Mouse (Mus musculus): ENCODE data around the gene Chst8. TPM values are rescaled to one million over a fixed set of nuclear protein-coding genes. Genes with fewer than 3 reads are reported as not detected.

Chst8 gene
- polyA plus RNA-seq, 1 experiment from 2014 or later, result 0.49 TPM

DNA sequence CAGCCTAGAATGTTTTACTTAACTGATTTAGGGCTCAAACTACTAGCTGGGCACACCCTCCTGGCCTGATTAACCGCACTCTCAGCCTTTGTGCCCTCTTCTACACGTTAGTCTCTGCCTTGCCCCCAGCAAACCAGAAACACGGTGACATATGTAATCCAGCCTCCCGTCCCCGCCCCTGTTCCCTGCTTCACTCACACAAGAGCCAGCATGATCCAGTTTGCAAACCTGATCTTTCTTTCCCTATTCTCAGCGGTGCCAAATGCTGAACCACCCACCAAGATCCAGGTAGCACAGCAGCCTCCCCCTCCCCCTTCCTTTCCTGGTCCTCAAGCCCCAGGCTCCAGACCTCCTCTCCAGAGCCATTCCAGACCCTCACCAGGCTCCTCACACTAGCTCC is 169.2 kb downstream of the Chst8 start:
- no peak overlapping the region for H3K9ac ChIP-seq (ENCODE audit: low read length)
- H3K27ac ChIP-seq (replicated peaks in 1 of 2; ENCODE audit: control insufficient read depth in 1 of 2, insufficient read depth in 1 of 2, low read depth in 2 of 2, low read length in 2 of 2), result no peak overlapping the region
- H3K4me3 ChIP-seq (ENCODE audit: control insufficient read depth in 1 of 2, insufficient read depth in 1 of 2, low read depth in 1 of 2, low read length in 2 of 2), result no peak overlapping the region
- no peak for ATAC-seq (ENCODE audit: insufficient number of reproducible peaks, insufficient read depth, low FRiP score, low read depth)
- no peaks in the 10 kb centered on the region for H3K9me3 ChIP-seq (ENCODE audit: control insufficient read depth, low read length)
- H3K27me3 ChIP-seq (ENCODE audit: control insufficient read depth, insufficient read depth, low read length), result no peaks in the 10 kb centered on the region
- no peak overlapping the region for H3K4me2 ChIP-seq (ENCODE audit: low read length)
- H3K36me3 ChIP-seq (ENCODE audit: control insufficient read depth, insufficient read depth, low read length), result peaks cover 16% of the 10 kb centered on the region; the same call in 1 of the 2 replicates
- WGBS, result 73% methylated on average over 6 of the region's 6 CpGs
- H3K4me1 ChIP-seq (ENCODE audit: control insufficient read depth in 2 of 2, insufficient read depth in 2 of 2, low read length in 2 of 2), result peaks cover 8 to 9% of the 10 kb centered on the region in 2 experiments; a peak in 2 of 4 replicates

DNA sequence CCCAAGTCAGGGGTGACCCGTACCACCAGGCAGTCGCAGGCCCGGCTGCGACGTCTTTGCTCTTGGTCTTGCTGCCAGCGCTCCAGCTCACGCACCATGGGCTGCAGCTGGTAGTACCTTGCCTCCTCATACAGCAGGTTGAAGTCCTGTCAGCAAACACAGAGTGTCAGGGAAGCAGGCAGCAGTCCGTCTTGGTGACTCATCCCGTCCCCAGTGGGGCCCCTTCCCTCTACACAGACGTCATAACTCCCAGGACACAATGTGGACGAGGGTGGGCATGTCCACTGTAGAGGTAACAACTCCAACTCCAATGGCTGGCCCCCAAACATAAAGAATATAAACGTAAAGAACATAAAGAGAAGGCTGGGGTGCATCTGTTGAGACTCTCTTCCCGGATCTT is 170.5 kb downstream of the Chst8 start:
- Histone ChIP-seq H3K36me3 (ENCODE audit: control insufficient read depth, insufficient read depth, low read length) (peaks cover 16% of the 10 kb centered on the region; the same call in 1 of the 2 replicates), H3K27me3 (ENCODE audit: control insufficient read depth, insufficient read depth, low read length) (no peaks in the 10 kb centered on the region), H3K27ac (replicated peaks in 1 of 2; ENCODE audit: control insufficient read depth in 1 of 2, insufficient read depth in 1 of 2, low read depth in 2 of 2, low read length in 2 of 2) (no peak overlapping the region), H3K4me1 (ENCODE audit: control insufficient read depth in 2 of 2, insufficient read depth in 2 of 2, low read length in 2 of 2) (peaks cover 3 to 4% of the 10 kb centered on the region in 2 experiments; a peak in 2 of 4 replicates), H3K4me2 (ENCODE audit: low read length) (no peak overlapping the region), H3K4me3 (ENCODE audit: control insufficient read depth in 1 of 2, insufficient read depth in 1 of 2, low read depth in 1 of 2, low read length in 2 of 2) (no peak overlapping the region), H3K9me3 (ENCODE audit: control insufficient read depth, low read length) (no peaks in the 10 kb centered on the region), H3K9ac (ENCODE audit: low read length) (no peak overlapping the region)
- no peak for ATAC-seq (ENCODE audit: insufficient number of reproducible peaks, insufficient read depth, low FRiP score, low read depth)
- 65% methylated on average over 13 of the region's 13 CpGs for WGBS

DNA sequence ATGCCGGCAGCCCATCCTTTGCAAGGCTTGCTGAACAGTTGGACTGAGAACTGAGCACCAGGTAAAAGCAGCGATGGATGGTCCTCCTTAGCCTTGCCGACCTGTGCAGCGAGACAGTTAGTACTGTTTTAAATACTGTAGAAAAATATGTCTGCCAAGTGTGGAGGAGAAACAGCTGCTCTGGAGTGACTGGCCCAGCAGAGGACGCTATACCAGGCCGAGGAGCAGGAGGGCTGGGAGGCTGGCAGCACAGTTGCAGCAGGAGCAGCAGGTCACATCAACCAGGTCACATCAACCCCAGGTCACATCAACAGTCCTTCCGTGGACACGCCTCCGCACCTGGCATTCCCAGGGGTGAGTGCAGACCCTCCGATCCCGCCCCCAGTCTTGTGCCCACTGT is 172.7 kb downstream of the Chst8 start:
- H3K4me3 ChIP-seq (ENCODE audit: control insufficient read depth in 1 of 2, insufficient read depth in 1 of 2, low read depth in 1 of 2, low read length in 2 of 2), result no peak overlapping the region
- H3K4me1 ChIP-seq (ENCODE audit: control insufficient read depth in 2 of 2, insufficient read depth in 2 of 2, low read length in 2 of 2), result peaks cover 0 to 4% of the 10 kb centered on the region in 2 experiments; a peak in 1 of 4 replicates
- H3K4me2 ChIP-seq (ENCODE audit: low read length), result no peak overlapping the region
- H3K9me3 ChIP-seq (ENCODE audit: control insufficient read depth, low read length), result no peaks in the 10 kb centered on the region
- H3K27ac ChIP-seq (replicated peaks in 1 of 2; ENCODE audit: control insufficient read depth in 1 of 2, insufficient read depth in 1 of 2, low read depth in 2 of 2, low read length in 2 of 2), result no peak overlapping the region
- H3K27me3 ChIP-seq (ENCODE audit: control insufficient read depth, insufficient read depth, low read length), result no peaks in the 10 kb centered on the region
- ATAC-seq (ENCODE audit: insufficient number of reproducible peaks, insufficient read depth, low FRiP score, low read depth), result no peak
- peaks cover 15% of the 10 kb centered on the region; the same call in 1 of the 2 replicates for H3K36me3 ChIP-seq (ENCODE audit: control insufficient read depth, insufficient read depth, low read length)
- H3K9ac ChIP-seq (ENCODE audit: low read length), result no peak overlapping the region
- 91% methylated on average over 11 of the region's 11 CpGs for WGBS

DNA sequence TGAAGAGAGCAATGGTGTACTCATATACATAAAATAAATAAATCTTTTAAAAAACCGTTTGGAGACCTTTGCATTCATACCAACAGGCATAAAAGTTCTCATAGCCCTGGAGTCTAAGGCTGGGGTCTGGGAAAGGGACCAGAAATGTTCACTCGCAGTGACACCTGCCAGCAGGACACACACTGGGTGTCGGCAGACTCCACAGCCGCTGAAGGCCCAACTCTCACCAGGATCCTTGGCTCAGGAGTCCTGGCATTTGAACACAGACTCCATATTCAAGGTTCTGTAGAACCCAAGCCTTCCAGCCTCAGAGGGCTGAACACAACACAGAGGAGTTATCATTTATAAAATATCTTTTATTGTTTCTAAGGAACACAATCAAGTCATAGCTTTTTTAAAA is 175.8 kb downstream of the Chst8 start:
- no peak for ATAC-seq (ENCODE audit: insufficient number of reproducible peaks, insufficient read depth, low FRiP score, low read depth)

DNA sequence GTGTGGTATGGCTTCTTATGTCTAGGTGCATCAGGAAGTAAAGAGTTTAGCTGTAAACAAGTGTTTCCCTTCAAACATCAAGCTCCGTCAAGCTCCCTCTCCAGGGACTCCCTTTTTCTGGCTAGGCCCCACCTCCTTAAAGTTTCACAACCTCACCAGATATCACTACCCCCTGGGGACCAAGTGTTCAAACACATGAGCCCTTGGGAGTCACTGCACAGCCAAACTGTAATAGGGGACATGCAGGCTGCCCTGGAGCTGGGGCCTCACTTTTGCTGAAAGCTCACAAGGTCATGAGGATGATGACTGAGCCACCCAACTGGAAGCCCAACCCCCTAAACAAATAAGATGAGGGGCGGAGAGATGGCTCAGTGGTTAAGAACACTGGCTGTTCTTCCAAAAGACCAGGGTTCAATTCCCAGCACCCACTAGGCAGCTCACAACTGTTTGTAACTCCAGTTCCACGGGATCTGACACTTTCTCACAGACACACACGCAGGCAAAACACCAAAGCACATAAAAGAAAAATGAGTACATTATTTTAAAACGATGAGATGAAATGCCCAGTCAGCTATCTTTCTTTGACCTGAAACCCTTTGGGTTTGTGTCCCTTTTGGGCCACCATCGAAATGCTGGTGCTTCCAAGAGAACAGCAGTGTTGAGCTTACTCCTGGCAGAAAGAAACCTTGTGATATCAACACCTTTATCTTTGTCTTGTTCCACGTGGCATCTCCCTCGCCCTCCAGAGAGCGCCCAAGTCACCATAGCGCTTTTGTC is 179.4 kb downstream of the Chst8 start:
- H3K36me3 ChIP-seq (ENCODE audit: control insufficient read depth, insufficient read depth, low read length), result no peaks in the 10 kb centered on the region
- no peak for ATAC-seq (ENCODE audit: insufficient number of reproducible peaks, insufficient read depth, low FRiP score, low read depth)
- no peaks in the 10 kb centered on the region for H3K9me3 ChIP-seq (ENCODE audit: control insufficient read depth, low read length)
- no peak overlapping the region for H3K9ac ChIP-seq (ENCODE audit: low read length)
- H3K27ac ChIP-seq (replicated peaks in 1 of 2; ENCODE audit: control insufficient read depth in 1 of 2, insufficient read depth in 1 of 2, low read depth in 2 of 2, low read length in 2 of 2), result no peak overlapping the region
- no peak overlapping the region for H3K4me2 ChIP-seq (ENCODE audit: low read length)
- H3K4me1 ChIP-seq (ENCODE audit: control insufficient read depth in 2 of 2, insufficient read depth in 2 of 2, low read length in 2 of 2), result peaks cover 2 to 6% of the 10 kb centered on the region in 2 experiments; a peak in 2 of 4 replicates
- WGBS, result 75% methylated on average over 10 of the region's 10 CpGs
- no peak overlapping the region for H3K4me3 ChIP-seq (ENCODE audit: control insufficient read depth in 1 of 2, insufficient read depth in 1 of 2, low read depth in 1 of 2, low read length in 2 of 2)
- H3K27me3 ChIP-seq (ENCODE audit: control insufficient read depth, insufficient read depth, low read length), result no peaks in the 10 kb centered on the region

More for the DNA sequence above, 175.8 kb downstream of the Chst8 start:
- Histone ChIP-seq H3K27me3 (ENCODE audit: control insufficient read depth, insufficient read depth, low read length) (no peaks in the 10 kb centered on the region), H3K4me2 (ENCODE audit: low read length) (no peak overlapping the region), H3K9ac (ENCODE audit: low read length) (no peak overlapping the region), H3K4me1 (ENCODE audit: control insufficient read depth in 2 of 2, insufficient read depth in 2 of 2, low read length in 2 of 2) (no peaks in the 10 kb centered on the region; a peak in 1 of 4 replicates), H3K4me3 (ENCODE audit: control insufficient read depth in 1 of 2, insufficient read depth in 1 of 2, low read depth in 1 of 2, low read length in 2 of 2) (no peak overlapping the region), H3K36me3 (ENCODE audit: control insufficient read depth, insufficient read depth, low read length) (peaks cover 10% of the 10 kb centered on the region; the same call in 1 of the 2 replicates), H3K27ac (replicated peaks in 1 of 2; ENCODE audit: control insufficient read depth in 1 of 2, insufficient read depth in 1 of 2, low read depth in 2 of 2, low read length in 2 of 2) (no peak overlapping the region), H3K9me3 (ENCODE audit: control insufficient read depth, low read length) (no peaks in the 10 kb centered on the region)
- WGBS, result 70% methylated on average over 4 of the region's 4 CpGs

DNA sequence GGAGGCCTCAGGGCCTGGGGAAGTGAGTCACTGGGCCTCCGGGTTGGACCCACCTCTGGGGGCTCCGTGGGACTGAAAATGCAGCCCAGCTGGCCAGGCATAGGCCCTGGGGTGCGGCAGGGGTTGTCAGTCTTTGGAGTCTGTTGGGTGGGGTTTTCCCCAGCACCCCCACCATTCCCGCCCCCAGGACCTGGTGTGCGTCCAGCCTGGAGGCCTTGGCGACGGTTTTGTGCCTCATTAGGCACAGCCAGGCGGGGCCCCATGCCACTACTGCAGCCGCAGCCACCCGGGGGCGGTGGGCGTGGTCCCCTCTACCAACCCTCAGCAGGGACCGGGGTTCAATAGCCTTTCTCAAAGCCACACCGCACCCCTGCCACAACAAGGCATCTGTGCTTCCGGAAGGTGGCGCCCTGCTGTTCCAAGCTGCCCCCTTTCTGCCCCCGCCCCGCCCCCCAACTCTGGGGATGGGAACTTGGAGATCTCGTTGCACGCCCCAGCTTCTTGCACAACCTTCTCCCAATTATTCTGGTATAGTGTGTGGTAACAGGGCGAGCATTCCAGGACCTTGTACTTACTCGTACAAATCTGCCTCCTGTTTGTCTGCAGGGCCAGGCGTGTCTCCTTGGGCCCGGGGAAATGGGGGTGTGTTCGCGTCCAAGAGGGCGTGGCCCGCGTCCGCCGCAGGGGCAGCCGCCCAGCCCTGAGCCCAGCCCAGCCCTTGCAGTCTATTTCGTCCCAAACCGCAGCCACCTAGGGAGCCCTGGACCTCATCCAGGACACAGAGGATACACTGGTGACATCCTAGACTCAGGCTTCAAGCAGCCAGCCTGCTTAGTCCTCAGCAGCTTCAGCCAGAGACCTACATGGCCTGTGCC is 182.1 kb downstream of the Chst8 start:
- Histone ChIP-seq H3K36me3 (ENCODE audit: control insufficient read depth, insufficient read depth, low read length) (no peaks in the 10 kb centered on the region), H3K9ac (ENCODE audit: low read length) (peak overlapping the region; percentile 69), H3K27ac (replicated peaks in 1 of 2; ENCODE audit: control insufficient read depth in 1 of 2, insufficient read depth in 1 of 2, low read depth in 2 of 2, low read length in 2 of 2) (peak overlapping the region; percentile 23 to 53; a peak in 3 of 4 replicates), H3K9me3 (ENCODE audit: control insufficient read depth, low read length) (no peaks in the 10 kb centered on the region), H3K27me3 (ENCODE audit: control insufficient read depth, insufficient read depth, low read length) (no peaks in the 10 kb centered on the region), H3K4me3 (ENCODE audit: control insufficient read depth in 1 of 2, insufficient read depth in 1 of 2, low read depth in 1 of 2, low read length in 2 of 2) (peak overlapping the region; percentile 37 to 40), H3K4me2 (ENCODE audit: low read length) (peak overlapping the region; percentile 88), H3K4me1 (ENCODE audit: control insufficient read depth in 2 of 2, insufficient read depth in 2 of 2, low read length in 2 of 2) (peaks cover 2 to 6% of the 10 kb centered on the region in 2 experiments; a peak in 2 of 4 replicates)
- peak; percentile 77 for ATAC-seq (ENCODE audit: insufficient number of reproducible peaks, insufficient read depth, low FRiP score, low read depth)
- under 1% methylated on average over 33 of the region's 34 CpGs for WGBS

DNA sequence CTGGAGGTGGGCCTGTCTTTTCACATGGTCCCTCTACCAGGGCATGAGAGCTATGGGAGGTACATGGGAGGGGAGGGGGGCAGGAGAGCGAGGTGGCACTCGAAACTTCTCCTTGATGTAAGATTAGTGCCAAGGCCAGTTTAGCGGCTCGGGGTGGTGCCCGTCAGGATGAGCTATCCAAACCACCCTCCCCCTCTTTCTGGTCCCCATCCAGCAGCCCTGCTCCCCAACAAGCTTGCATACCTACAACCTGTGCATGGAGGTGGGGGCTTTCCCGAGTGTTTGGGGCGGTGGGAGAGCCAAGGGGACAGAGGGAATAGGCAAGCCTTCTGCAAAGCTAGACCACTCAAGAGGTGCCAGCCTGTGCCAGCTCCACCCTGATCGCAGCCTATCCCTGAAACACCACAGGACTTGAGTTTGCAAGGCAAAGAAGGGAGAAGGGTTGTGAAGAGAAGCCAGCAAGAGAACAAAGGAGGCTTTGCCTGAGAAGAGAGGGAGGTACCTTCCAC is 182.8 kb downstream of the Chst8 start:
- H3K9ac ChIP-seq (ENCODE audit: low read length), result peak overlapping the region; percentile 69
- H3K4me3 ChIP-seq (ENCODE audit: control insufficient read depth in 1 of 2, insufficient read depth in 1 of 2, low read depth in 1 of 2, low read length in 2 of 2), result peak overlapping the region; percentile 37 to 40
- H3K9me3 ChIP-seq (ENCODE audit: control insufficient read depth, low read length), result no peaks in the 10 kb centered on the region
- H3K4me1 ChIP-seq (ENCODE audit: control insufficient read depth in 2 of 2, insufficient read depth in 2 of 2, low read length in 2 of 2), result peaks cover 2 to 6% of the 10 kb centered on the region in 2 experiments; a peak in 2 of 4 replicates
- peak overlapping the region; percentile 23 to 53; a peak in 3 of 4 replicates for H3K27ac ChIP-seq (replicated peaks in 1 of 2; ENCODE audit: control insufficient read depth in 1 of 2, insufficient read depth in 1 of 2, low read depth in 2 of 2, low read length in 2 of 2)
- peak; percentile 36; the same call in 1 of the 2 replicates for ATAC-seq (ENCODE audit: insufficient number of reproducible peaks, insufficient read depth, low FRiP score, low read depth)
- H3K4me2 ChIP-seq (ENCODE audit: low read length), result peak overlapping the region; percentile 88
- WGBS, result 48% methylated on average over 8 of the region's 8 CpGs
- H3K36me3 ChIP-seq (ENCODE audit: control insufficient read depth, insufficient read depth, low read length), result no peaks in the 10 kb centered on the region
- no peaks in the 10 kb centered on the region for H3K27me3 ChIP-seq (ENCODE audit: control insufficient read depth, insufficient read depth, low read length)

Measured in heart, embryonic 14.5 days (tissue).